Mouse (Mus musculus) liver, adult 2 months (tissue): ENCODE measurements around the gene Krt8.

ENCODE experiments used
- CTCF ChIP-seq: fragments of 200-500 bp; IDR thresholded peaks from 2 replicates; pipeline ENCODE4 v1.5.1; 2011; ENCODE audit warnings: low read depth, low read length, control low read depth
- POLR2A ChIP-seq: fragments of 200-500 bp; IDR thresholded peaks from 2 replicates; pipeline ENCODE4 v1.6.1; 2011; ENCODE audit warnings: low read length, control low read depth; ENCODE audit not compliant: insufficient read depth; ENCODE audit errors: extremely low read depth

GRCm38 (mm10) chr15:102023888-102024287 is 19.6 kb upstream of the Krt8 start:
- no peak for TF ChIP-seq POLR2A
- TF ChIP-seq CTCF: no peak
